Mouse (Mus musculus) megakaryocyte-erythroid progenitor cell, adult 5 weeks (primary cell): ENCODE results near the gene Gsto2. TPM values are rescaled to one million over a fixed set of nuclear protein-coding genes. Genes with fewer than 3 reads are reported as not detected.

Source experiments
- polyA plus RNA-seq: library from polyadenylated mRNA; stranded (reverse); fragments of >175 nt; gene quantifications from 2 replicates; pipeline ENCODE4 v1.2.3, GENCODE M21; 2012

The Gsto2 gene
- polyA plus RNA-seq, result not detected in 2 replicates

DNA sequence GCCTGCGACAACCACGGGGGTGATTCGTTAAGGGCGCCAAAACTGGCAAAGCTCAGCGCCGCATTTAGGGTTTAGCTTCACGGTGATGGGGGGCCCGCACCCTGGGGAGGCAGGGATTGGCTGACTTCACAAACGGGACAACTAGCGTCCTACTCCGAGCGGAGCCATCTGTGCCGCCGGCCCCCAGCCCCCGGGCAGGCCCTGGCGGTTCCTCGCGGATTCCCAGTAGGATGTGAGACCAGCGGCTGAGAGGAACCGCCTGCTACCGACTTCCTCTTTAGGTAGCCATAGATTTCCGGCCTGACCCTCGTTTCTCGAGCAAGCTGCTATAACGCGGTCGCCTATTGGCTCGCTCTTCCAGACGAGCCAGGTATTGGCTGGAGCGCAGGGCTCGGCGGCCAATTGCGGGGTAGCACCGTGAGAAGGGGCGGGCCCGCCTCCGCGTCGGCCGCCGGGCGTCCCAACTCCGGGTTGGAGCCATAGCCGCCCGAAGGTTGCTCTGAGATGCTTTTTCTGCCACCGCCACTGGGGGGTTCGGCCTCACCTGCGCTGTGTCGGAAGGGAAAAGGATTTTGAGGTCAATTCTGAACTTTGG, at the start of gene Gsto2:
Gsto2 (plus strand) TSS at position 182 of the 595 bp plus-strand sequence.

GRCm38 (mm10) chr19:47854796-47855783, 10.2 kb upstream of the Gsto2 start, which contains the start of gene Gsto1:
TSS of gene Gsto1 (plus strand) at chr19:47854970.

DNA sequence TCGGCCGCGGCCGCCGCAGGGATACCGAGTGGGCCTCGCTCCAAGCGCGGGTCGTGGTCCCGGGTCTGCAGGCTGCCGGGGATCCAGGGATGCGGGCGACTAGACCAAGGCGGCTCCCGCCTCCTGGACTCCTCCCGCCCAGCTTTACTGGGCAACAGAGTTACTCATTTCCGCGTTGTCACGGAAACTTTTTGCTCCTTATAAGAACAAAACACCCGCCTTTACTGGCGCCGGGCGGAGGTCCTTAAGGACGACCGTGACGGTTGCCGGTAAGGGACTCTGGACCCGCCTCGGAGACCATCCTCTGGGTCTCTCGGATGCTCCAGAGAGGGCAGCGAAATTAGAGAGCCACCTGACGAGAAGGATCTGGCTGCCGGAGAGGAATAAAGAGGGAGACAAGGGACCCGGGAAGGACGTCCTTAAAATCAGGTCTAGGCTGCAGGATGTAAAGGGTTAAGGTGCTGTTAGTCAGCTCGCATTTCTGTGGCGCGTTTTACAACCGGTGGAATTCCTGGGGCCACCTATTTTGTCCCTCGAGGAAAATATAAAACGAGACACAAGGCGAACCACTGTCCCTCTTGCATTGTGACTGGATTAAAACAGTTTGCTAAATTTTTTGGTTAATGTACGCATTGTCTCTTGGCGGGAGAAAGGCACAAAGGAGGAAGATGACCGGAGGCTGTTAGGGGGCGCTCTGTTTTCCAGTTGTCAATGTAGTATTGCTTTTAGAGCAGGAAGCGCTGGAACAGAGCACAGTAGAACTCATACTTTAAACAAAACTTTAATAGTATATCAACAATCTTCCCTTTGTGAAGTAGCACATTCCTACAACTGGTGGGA, 54.0 kb downstream of the Gsto2 start, which contains the start of the genes Cfap43 and Itprip:
Cfap43 (minus strand) TSS at position 162 of the 840 bp plus-strand sequence.
Itprip (minus strand) TSS at position 174 of the 840 bp plus-strand sequence.

Other genes with a start within 250 kb of the Gsto2 start
- 0.59 and 1.1 TPM in 2 replicates for gene Col17a1, start 173.4 kb upstream of the Gsto2 start, polyA plus RNA-seq
- 29.4 and 40.5 TPM in 2 replicates for gene Sfr1, start 133.9 kb upstream of the Gsto2 start, polyA plus RNA-seq
- gene Gsto1, start 10.6 kb upstream of the Gsto2 start, polyA plus RNA-seq, result 511 and 544 TPM in 2 replicates
- gene Cfap43, start 53.8 kb downstream of the Gsto2 start, polyA plus RNA-seq, result not detected in 2 replicates
- gene Itprip, start 53.8 kb downstream of the Gsto2 start, polyA plus RNA-seq, result 21.2 and 24.8 TPM in 2 replicates
- not detected in 2 replicates for gene Cfap58, start 72.1 kb downstream of the Gsto2 start, polyA plus RNA-seq